Mouse (Mus musculus) heart, adult 9 months (tissue): ENCODE results near the gene Gzmk.
A peak's percentile ranks its signal among the peaks of the same experiment; 100 is the strongest.

Source experiments
- DNase-seq, 2 experiments: peaks; one replicate each; pipeline ENCODE4 v3.0.0; 2022; ENCODE audit warnings: low spot score in 2 of 2

The Gzmk gene

GRCm38 (mm10) chr13:113202184-113202583 lies 23.5 kb downstream of the Gzmk start:
- no peak for DNase-seq

GRCm38 (mm10) chr13:113201631-113202030 lies 24.1 kb downstream of the Gzmk start:
- peak; percentile 22 to 28 for DNase-seq

GRCm38 (mm10) chr13:113200726-113201125 lies 25.0 kb downstream of the Gzmk start:
- no peak for DNase-seq

GRCm38 (mm10) chr13:113199331-113199730 lies 26.4 kb downstream of the Gzmk start:
- no peak for DNase-seq

- DNase-seq, result no peak
Observed at GRCm38 (mm10) chr13:113197872-113198502, 27.7 kb downstream of the Gzmk start.

GRCm38 (mm10) chr13:113196808-113197674 lies 28.7 kb downstream of the Gzmk start:
- DNase-seq, result no peak

GRCm38 (mm10) chr13:113183720-113184119 lies 42.0 kb downstream of the Gzmk start:
- DNase-seq, result no peak

- DNase-seq, result no peak
Observed at GRCm38 (mm10) chr13:113183310-113183709, 42.4 kb downstream of the Gzmk start.

- DNase-seq, result no peak
Observed at GRCm38 (mm10) chr13:113174162-113174561, 51.5 kb downstream of the Gzmk start.

- DNase-seq, result no peak
Observed at GRCm38 (mm10) chr13:113170256-113170655, 55.5 kb downstream of the Gzmk start.

GRCm38 (mm10) chr13:113168018-113168534 lies 57.6 kb downstream of the Gzmk start:
- no peak for DNase-seq

GRCm38 (mm10) chr13:113164252-113165005 lies 61.3 kb downstream of the Gzmk start:
- DNase-seq, result no peak

- DNase-seq, result no peak
Observed at GRCm38 (mm10) chr13:113151556-113151955, 74.2 kb downstream of the Gzmk start.

- no peak for DNase-seq
Observed at GRCm38 (mm10) chr13:113139597-113139996, 86.1 kb downstream of the Gzmk start.

- DNase-seq, result no peak
Observed at GRCm38 (mm10) chr13:113129974-113130373, 95.7 kb downstream of the Gzmk start.
